In genomic region chr13:35795887-35796286, GRCm38 (mm10) we compare ENCODE assay signal across 19 mouse cellular contexts.
DNase-seq lines count a peak whose midpoint lies in the region; ATAC-seq and TF ChIP-seq lines count a peak whose summit lies in the region.
"Had no signal": no experiment of that assay in that cellular context is flagged by ENCODE, and none has a peak within 500 bp of the region (broad histone marks: within the 10 kb centered on the region; RNA-seq: fewer than 3 reads in every experiment).

No protein-coding gene starts in this region.

- no peaks in the 10 kb centered on the region for H3K27me3 ChIP-seq in heart, embryonic 11.5 days (ENCODE audit: control insufficient read depth, insufficient read depth, low read length)
- no peaks in the 10 kb centered on the region for H3K27me3 ChIP-seq in stomach, embryonic 15.5 days (replicated peaks)
- H3K27me3 ChIP-seq in stomach, postnatal 0 days (ENCODE audit: control insufficient read depth, insufficient read depth, low read length) = no peaks in the 10 kb centered on the region
- no peaks in the 10 kb centered on the region for H3K27me3 ChIP-seq in liver, embryonic 13.5 days
- H3K27me3 ChIP-seq in intestine, postnatal 0 days (replicated peaks; ENCODE audit: control insufficient read depth, insufficient read depth, low read length) = no peaks in the 10 kb centered on the region
- H3K27me3 ChIP-seq: embryonic facial prominence, embryonic 15.5 days; hindbrain, embryonic 13.5 days; midbrain, embryonic 12.5 days had no signal

- peak overlapping the region; percentile 47 for H3K4me2 ChIP-seq in heart, embryonic 11.5 days
- H3K4me2 ChIP-seq in stomach, embryonic 15.5 days = no peak overlapping the region
- H3K4me2 ChIP-seq in stomach, postnatal 0 days (replicated peaks; ENCODE audit: low read depth) = no peak overlapping the region
- peak overlapping the region; percentile 69 for H3K4me2 ChIP-seq in liver, embryonic 13.5 days
- no peak overlapping the region for H3K4me2 ChIP-seq in intestine, postnatal 0 days (replicated peaks; ENCODE audit: low read depth)
- H3K4me2 ChIP-seq: embryonic facial prominence, embryonic 15.5 days; hindbrain, embryonic 13.5 days; midbrain, embryonic 12.5 days had no signal

- no peak for DNase-seq in heart, postnatal 36 days
- DNase-seq in stomach, postnatal 0 days (ENCODE audit: low spot score) = no peak
- DNase-seq in liver, embryonic 13.5 days = peak; percentile 62
- DNase-seq in cerebellum, postnatal 14 days = no peak
- no peak for DNase-seq in layer of hippocampus, postnatal 14 days (ENCODE audit: low spot score in 2 of 2)
- DNase-seq: cerebellum, adult 9-10 months; gastrocnemius, postnatal 10 days; kidney, adult 11 months; kidney, postnatal 14 days; layer of hippocampus, adult 9-11 months; thymus, postnatal 4 days had no signal

- TF ChIP-seq CTCF in stomach, postnatal 0 days (IDR thresholded peaks at IDR 0.05; ENCODE audit: low read depth) = no peak
- no peak for TF ChIP-seq CTCF in intestine, postnatal 0 days (IDR thresholded peaks at IDR 0.05; ENCODE audit: low read depth)

- H3K9ac ChIP-seq in heart, embryonic 11.5 days (ENCODE audit: low read depth, low read length) = no peak overlapping the region
- no peak overlapping the region for H3K9ac ChIP-seq in stomach, embryonic 15.5 days
- no peak overlapping the region for H3K9ac ChIP-seq in stomach, postnatal 0 days (ENCODE audit: low read length)
- H3K9ac ChIP-seq in liver, embryonic 13.5 days = peak overlapping the region; percentile 71
- no peak overlapping the region for H3K9ac ChIP-seq in intestine, postnatal 0 days (ENCODE audit: low read depth, low read length)
- H3K9ac ChIP-seq: embryonic facial prominence, embryonic 15.5 days; hindbrain, embryonic 13.5 days; midbrain, embryonic 12.5 days had no signal

- no peaks in the 10 kb centered on the region for H3K9me3 ChIP-seq in heart, embryonic 11.5 days (replicated peaks; ENCODE audit: control insufficient read depth, low read length)
- H3K9me3 ChIP-seq in stomach, embryonic 15.5 days = no peaks in the 10 kb centered on the region
- H3K9me3 ChIP-seq in stomach, postnatal 0 days (ENCODE audit: control insufficient read depth, low read length) = no peaks in the 10 kb centered on the region
- H3K9me3 ChIP-seq in liver, embryonic 13.5 days (replicated peaks) = no peaks in the 10 kb centered on the region
- H3K9me3 ChIP-seq in intestine, postnatal 0 days (ENCODE audit: control insufficient read depth) = no peaks in the 10 kb centered on the region
- H3K9me3 ChIP-seq: embryonic facial prominence, embryonic 15.5 days; hindbrain, embryonic 13.5 days; midbrain, embryonic 12.5 days had no signal

- 3% methylated on average over 2 of the region's 2 CpGs for WGBS in heart, embryonic 11.5 days (ENCODE audit: insufficient replicate concordance)
- 55% methylated on average over 2 of the region's 2 CpGs for WGBS in stomach, embryonic 15.5 days
- 30% methylated on average over 2 of the region's 2 CpGs for WGBS in stomach, postnatal 0 days
- 27% methylated on average over 2 of the region's 2 CpGs for WGBS in liver, embryonic 13.5 days (ENCODE audit: insufficient replicate concordance)
- 35% methylated on average over 2 of the region's 2 CpGs for WGBS in intestine, postnatal 0 days

- no peak for TF ChIP-seq EP300 in stomach, postnatal 0 days (optimal IDR thresholded peaks at IDR 0.05)

- ATAC-seq in heart, embryonic 11.5 days (replicated peaks; ENCODE audit: insufficient number of reproducible peaks, low FRiP score, low TSS enrichment) = peak; percentile 71
- ATAC-seq in stomach, embryonic 15.5 days (ENCODE audit: insufficient read depth, low FRiP score, low read depth) = peak; percentile 77; the same call in 1 of the 2 replicates
- no peak for ATAC-seq in stomach, postnatal 0 days (ENCODE audit: low FRiP score, low TSS enrichment)
- ATAC-seq in liver, embryonic 13.5 days (ENCODE audit: low read depth) = peak; percentile 91
- ATAC-seq in intestine, postnatal 0 days = no peak
- ATAC-seq: forebrain, embryonic 16.5 days had no signal

- peaks cover 75% of the 10 kb centered on the region for H3K4me1 ChIP-seq in heart, embryonic 11.5 days (ENCODE audit: control insufficient read depth, insufficient read depth, low read length)
- 0 out of 2 replicates have a peak, but pooled peaks cover 6% of the 10 kb centered on the region for H3K4me1 ChIP-seq in stomach, embryonic 15.5 days
- no peaks in the 10 kb centered on the region for H3K4me1 ChIP-seq in stomach, postnatal 0 days (replicated peaks; ENCODE audit: control insufficient read depth, insufficient read depth)
- H3K4me1 ChIP-seq in liver, embryonic 13.5 days (replicated peaks) = peaks cover 96% of the 10 kb centered on the region
- peaks cover 7% of the 10 kb centered on the region for H3K4me1 ChIP-seq in intestine, postnatal 0 days (replicated peaks; ENCODE audit: control insufficient read depth, insufficient read depth, low read length)
- H3K4me1 ChIP-seq: midbrain, embryonic 12.5 days had no signal

- H3K27ac ChIP-seq in heart, embryonic 11.5 days (ENCODE audit: low read depth, low read length) = peak overlapping the region; percentile 76
- H3K27ac ChIP-seq in stomach, embryonic 15.5 days = no peak overlapping the region
- H3K27ac ChIP-seq in stomach, postnatal 0 days (replicated peaks) = no peak overlapping the region
- peak overlapping the region; percentile 95 for H3K27ac ChIP-seq in liver, embryonic 13.5 days
- H3K27ac ChIP-seq in intestine, postnatal 0 days (ENCODE audit: low read depth, low read length) = no peak overlapping the region
- H3K27ac ChIP-seq: embryonic facial prominence, embryonic 15.5 days; hindbrain, embryonic 13.5 days; midbrain, embryonic 12.5 days had no signal

- H3K36me3 ChIP-seq in heart, embryonic 11.5 days (ENCODE audit: control insufficient read depth, insufficient read depth, low read length) = no peaks in the 10 kb centered on the region
- H3K36me3 ChIP-seq in stomach, embryonic 15.5 days = no peaks in the 10 kb centered on the region
- no peaks in the 10 kb centered on the region for H3K36me3 ChIP-seq in stomach, postnatal 0 days (ENCODE audit: control insufficient read depth, insufficient read depth, low read length)
- H3K36me3 ChIP-seq in liver, embryonic 13.5 days = no peaks in the 10 kb centered on the region
- no peaks in the 10 kb centered on the region for H3K36me3 ChIP-seq in intestine, postnatal 0 days (ENCODE audit: control insufficient read depth, insufficient read depth)
- H3K36me3 ChIP-seq: embryonic facial prominence, embryonic 15.5 days; hindbrain, embryonic 13.5 days; midbrain, embryonic 12.5 days had no signal

- no peak overlapping the region for H3K4me3 ChIP-seq in heart, embryonic 11.5 days (ENCODE audit: low read depth, low read length)
- no peak overlapping the region for H3K4me3 ChIP-seq in stomach, embryonic 15.5 days (replicated peaks)
- no peak overlapping the region for H3K4me3 ChIP-seq in stomach, postnatal 0 days (ENCODE audit: low read depth, low read length)
- H3K4me3 ChIP-seq in liver, embryonic 13.5 days (replicated peaks) = peak overlapping the region; percentile 39
- H3K4me3 ChIP-seq in intestine, postnatal 0 days (ENCODE audit: low read depth, low read length) = no peak overlapping the region
- H3K4me3 ChIP-seq: embryonic facial prominence, embryonic 15.5 days; hindbrain, embryonic 13.5 days; midbrain, embryonic 12.5 days; myocyte had no signal

- intact Hi-C loops in heart, postnatal 36 days (cut with DNase I) = no loop called here

Comparison
In these comparisons a context has a peak if more than half of its experiments do, and no peak if none do; other contexts are left out.
1. ATAC-seq: peak in heart, embryonic 11.5 days (single experiment), stomach, embryonic 15.5 days (single experiment) and liver, embryonic 13.5 days (single experiment); none in stomach, postnatal 0 days (single experiment) and intestine, postnatal 0 days (single experiment).
2. H3K27ac ChIP-seq: peak in heart, embryonic 11.5 days (single experiment) and liver, embryonic 13.5 days (single experiment); none in stomach, embryonic 15.5 days (single experiment), stomach, postnatal 0 days (single experiment) and intestine, postnatal 0 days (single experiment).
3. H3K4me2 ChIP-seq: peak in heart, embryonic 11.5 days (single experiment) and liver, embryonic 13.5 days (single experiment); none in stomach, embryonic 15.5 days (single experiment), stomach, postnatal 0 days (single experiment) and intestine, postnatal 0 days (single experiment).